Mouse (Mus musculus) cerebellum, adult 2 months (tissue): Measurements from ENCODE around the gene Als2cl.

Experiments used
- CTCF ChIP-seq: fragments of 200-500 bp; IDR thresholded peaks from 2 replicates; pipeline ENCODE4 v1.5.1; 2011; ENCODE audit warnings: low read depth, mild to moderate bottlenecking, control low read depth, low read length, moderate library complexity, borderline replicate concordance; ENCODE audit not compliant: insufficient read depth
- POLR2A ChIP-seq: fragments of 200-500 bp; IDR thresholded peaks from 2 replicates; pipeline ENCODE4 v1.6.1; 2011; ENCODE audit warnings: low read length, control low read depth, borderline replicate concordance; ENCODE audit not compliant: insufficient read depth

DNA sequence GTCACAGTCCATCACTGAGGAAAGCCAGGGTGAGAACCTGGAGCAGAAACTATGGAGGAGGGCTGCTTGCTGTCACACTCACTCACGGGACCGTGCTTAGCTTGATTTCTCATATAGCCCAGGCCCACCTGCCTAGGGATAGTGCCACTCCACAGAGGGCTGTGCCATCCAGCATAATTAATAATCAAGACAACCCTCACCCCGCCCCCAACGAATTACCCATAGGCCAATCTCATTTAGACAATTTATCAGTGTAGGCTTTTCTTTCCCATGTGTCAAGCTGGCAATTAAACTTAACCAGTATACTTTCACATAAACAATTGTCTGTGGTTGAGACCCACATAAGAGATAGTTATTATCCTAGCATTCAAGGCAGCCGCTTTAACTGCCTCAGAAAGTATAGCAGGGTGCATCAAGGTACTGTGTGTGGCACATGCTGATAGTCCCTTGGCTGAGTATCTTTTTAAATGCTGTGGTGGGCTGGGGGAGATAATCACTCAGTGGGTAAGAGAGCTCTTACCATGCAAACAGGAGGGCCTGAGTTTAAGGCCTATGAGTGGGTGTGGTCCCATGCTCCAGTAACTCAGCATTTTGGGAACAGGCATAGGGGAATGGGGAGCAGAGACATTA, 20.6 kb upstream of the Als2cl start:
- no peak for TF ChIP-seq POLR2A
- no peak for TF ChIP-seq CTCF
